Mouse (Mus musculus): ENCODE measurements around the gene Olfr1420. TPM values are rescaled to one million over a fixed set of nuclear protein-coding genes. Genes with fewer than 3 reads are reported as not detected.
"Not testable (repeated sequence)": the region's sequence is repeated elsewhere in the genome, so short reads cannot be mapped to it uniquely, and the experiment has no call there.

The Olfr1420 gene
- polyA plus RNA-seq, 1 experiment from 2014 or later = not detected

DNA sequence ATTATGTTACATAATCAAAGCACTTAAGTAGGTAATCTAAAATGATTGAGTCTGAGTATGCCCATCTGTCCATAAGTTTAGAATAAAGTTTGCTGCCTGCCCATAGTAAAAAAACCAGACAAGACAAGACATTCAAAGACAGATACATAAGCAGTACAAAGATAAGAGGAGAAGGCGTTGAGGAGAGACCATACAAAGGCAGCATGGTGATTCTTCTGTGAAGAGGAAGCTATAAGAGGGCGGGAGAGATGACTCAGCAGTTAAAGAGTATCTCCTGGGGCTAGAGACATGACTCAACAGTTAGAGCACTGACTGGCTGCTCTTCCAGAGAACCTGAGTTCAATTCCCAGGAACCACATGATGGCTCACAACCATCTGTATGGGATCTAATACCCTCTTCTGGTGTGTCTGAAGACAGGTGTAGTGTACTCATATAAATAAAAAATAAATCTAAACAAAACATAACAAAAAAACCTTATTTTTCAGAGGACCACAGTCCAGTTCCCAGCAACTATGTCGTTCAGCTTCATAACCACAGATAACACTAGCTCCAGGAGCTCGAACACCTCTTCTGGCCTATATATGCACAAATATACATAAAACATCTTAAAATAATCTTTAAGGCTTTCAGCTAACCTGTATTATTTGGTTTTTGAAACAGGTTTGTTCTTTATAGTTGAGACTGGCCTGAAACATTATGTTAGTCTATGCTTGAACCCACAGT is 41.8 kb downstream of the Olfr1420 start:
- H3K4me3 ChIP-seq (ENCODE audit: low read depth, low read length) = no peak overlapping the region
- H3K9ac ChIP-seq (ENCODE audit: low read length) = no peak overlapping the region
- peaks cover 82% of the 10 kb centered on the region for H3K36me3 ChIP-seq (ENCODE audit: control insufficient read depth, insufficient read depth, low read length)
- ATAC-seq (no peak), DNase-seq (ENCODE audit: low spot score) (no peak)
- H3K9me3 ChIP-seq (replicated peaks; ENCODE audit: control insufficient read depth, low read length) = no peaks in the 10 kb centered on the region
- no peak overlapping the region for H3K4me2 ChIP-seq (ENCODE audit: low read length)
- H3K4me1 ChIP-seq (ENCODE audit: control insufficient read depth, insufficient read depth, low read length) = no peaks in the 10 kb centered on the region
- 94% methylated on average over 4 of the region's 4 CpGs for WGBS
- no peak overlapping the region for H3K27ac ChIP-seq (ENCODE audit: low read depth, low read length)
- H3K27me3 ChIP-seq (replicated peaks; ENCODE audit: control insufficient read depth, insufficient read depth, low read length) = no peaks in the 10 kb centered on the region

- not testable (repeated sequence) for H3K4me3 ChIP-seq (ENCODE audit: low read depth, low read length); H3K9ac ChIP-seq (ENCODE audit: low read length); DNase-seq (ENCODE audit: low spot score); H3K4me2 ChIP-seq (ENCODE audit: low read length); H3K27ac ChIP-seq (ENCODE audit: low read depth, low read length); H3K4me1 ChIP-seq (ENCODE audit: control insufficient read depth, insufficient read depth, low read length); ATAC-seq; H3K27me3 ChIP-seq (replicated peaks; ENCODE audit: control insufficient read depth, insufficient read depth, low read length); H3K9me3 ChIP-seq (replicated peaks; ENCODE audit: control insufficient read depth, low read length)
- WGBS = 90% methylated on average over 9 of the region's 9 CpGs
- H3K36me3 ChIP-seq (ENCODE audit: control insufficient read depth, insufficient read depth, low read length) = peaks cover 39% of the 10 kb centered on the region
Observed at GRCm38 (mm10) chr19:11946460-11946859, 60.1 kb downstream of the Olfr1420 start.

Small RNA genes lying within 50 kb of the gene (microRNA-seq; reads per million reads assigned to microRNA genes)
- 8.6 reads per million, percentile 31 among the genes with 10 or more reads in this experiment for gene Mir6994

Other genes starting within 250 kb of the Olfr1420 start
- gene Ms4a3, start 245.7 kb upstream of the Olfr1420 start, polyA plus RNA-seq (2014; fragmentation: Nextera tagmentation; extraction: Ambion mirVana) = not detected in 2 replicates
- not detected in 2 replicates for gene Oosp2, start 226.0 kb upstream of the Olfr1420 start, polyA plus RNA-seq (2014; fragmentation: Nextera tagmentation; extraction: Ambion mirVana)
- gene Oosp1, start 195.4 kb upstream of the Olfr1420 start, polyA plus RNA-seq (2014; fragmentation: Nextera tagmentation; extraction: Ambion mirVana) = not detected in 2 replicates
- gene Oosp3, start 189.5 kb upstream of the Olfr1420 start, polyA plus RNA-seq (2014; fragmentation: Nextera tagmentation; extraction: Ambion mirVana) = not detected in 2 replicates
- not detected in 2 replicates for gene Gif, start 139.0 kb upstream of the Olfr1420 start, polyA plus RNA-seq (2014; fragmentation: Nextera tagmentation; extraction: Ambion mirVana)
- gene Mrpl16, start 116.2 kb upstream of the Olfr1420 start, polyA plus RNA-seq (2014; fragmentation: Nextera tagmentation; extraction: Ambion mirVana) = 48.6 and 52.0 TPM in 2 replicates
- 11.8 and 14.5 TPM in 2 replicates for gene Stx3, start 67.2 kb upstream of the Olfr1420 start, polyA plus RNA-seq (2014; fragmentation: Nextera tagmentation; extraction: Ambion mirVana)
- gene Olfr1417, start 47.3 kb upstream of the Olfr1420 start, polyA plus RNA-seq (2014; fragmentation: Nextera tagmentation; extraction: Ambion mirVana) = not detected in 2 replicates
- gene Olfr1418, start 25.5 kb upstream of the Olfr1420 start, polyA plus RNA-seq (2014; fragmentation: Nextera tagmentation; extraction: Ambion mirVana) = not detected in 2 replicates
- gene Olfr1419, start 11.5 kb upstream of the Olfr1420 start, polyA plus RNA-seq (2014; fragmentation: Nextera tagmentation; extraction: Ambion mirVana) = not detected in 2 replicates
- 16.1 and 21.2 TPM in 2 replicates for gene Patl1, start 25.8 kb downstream of the Olfr1420 start, polyA plus RNA-seq (2014; fragmentation: Nextera tagmentation; extraction: Ambion mirVana)
- 7.2 and 7.4 TPM in 2 replicates for gene Osbp, start 79.4 kb downstream of the Olfr1420 start, polyA plus RNA-seq (2014; fragmentation: Nextera tagmentation; extraction: Ambion mirVana)
- gene Olfr1423, start 154.8 kb downstream of the Olfr1420 start, polyA plus RNA-seq (2014; fragmentation: Nextera tagmentation; extraction: Ambion mirVana) = not detected in 2 replicates
- gene Olfr1424, start 176.1 kb downstream of the Olfr1420 start, polyA plus RNA-seq (2014; fragmentation: Nextera tagmentation; extraction: Ambion mirVana) = not detected in 2 replicates
- not detected in 2 replicates for gene Olfr1425, start 191.2 kb downstream of the Olfr1420 start, polyA plus RNA-seq (2014; fragmentation: Nextera tagmentation; extraction: Ambion mirVana)
- gene Olfr1426, start 205.4 kb downstream of the Olfr1420 start, polyA plus RNA-seq (2014; fragmentation: Nextera tagmentation; extraction: Ambion mirVana) = not detected in 2 replicates
- not detected in 2 replicates for gene Olfr1427, start 216.8 kb downstream of the Olfr1420 start, polyA plus RNA-seq (2014; fragmentation: Nextera tagmentation; extraction: Ambion mirVana)
- gene Olfr1428, start 229.3 kb downstream of the Olfr1420 start, polyA plus RNA-seq (2014; fragmentation: Nextera tagmentation; extraction: Ambion mirVana) = not detected in 2 replicates
- gene Olfr76, start 236.6 kb downstream of the Olfr1420 start, polyA plus RNA-seq (2014; fragmentation: Nextera tagmentation; extraction: Ambion mirVana) = not detected in 2 replicates